Mouse (Mus musculus) left cerebral cortex, adult 9 months (tissue): ENCODE results near the gene Gdpgp1.
A peak's percentile ranks its signal among the peaks of the same experiment; 100 is the strongest.

Source experiments
- DNase-seq, 2 experiments: peaks; one replicate each; pipeline ENCODE4 v3.0.0; 2022; ENCODE audit warnings: low spot score in 2 of 2

The Gdpgp1 gene

DNA sequence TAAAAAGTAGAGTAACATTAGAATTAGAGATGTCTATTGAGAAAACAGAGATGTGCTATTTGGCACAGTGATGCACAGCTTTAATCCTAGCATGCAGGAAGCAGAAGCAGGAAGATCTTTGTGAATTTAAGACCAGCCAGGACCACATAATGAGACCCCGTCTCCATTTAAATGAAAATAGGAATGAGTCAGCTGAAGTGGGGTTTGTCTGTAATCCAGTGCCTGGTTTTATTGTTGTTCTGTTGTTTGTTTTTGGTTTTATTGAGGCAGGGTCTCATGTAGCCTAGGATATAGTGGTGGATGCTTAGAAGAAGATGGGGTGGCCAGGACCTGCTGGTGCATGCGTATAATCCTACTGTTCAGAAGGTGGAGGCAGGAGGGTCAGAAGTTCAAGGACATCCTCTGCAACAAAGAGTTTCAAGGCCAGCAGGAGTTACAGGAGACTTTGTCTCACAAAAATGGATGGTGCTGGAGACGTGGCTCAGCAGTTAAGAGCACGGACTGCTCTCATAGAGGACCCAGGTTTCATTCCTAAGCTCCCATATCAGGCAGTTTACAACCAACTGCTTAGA, 11.4 kb upstream of the Gdpgp1 start:
- no peak for DNase-seq

DNA sequence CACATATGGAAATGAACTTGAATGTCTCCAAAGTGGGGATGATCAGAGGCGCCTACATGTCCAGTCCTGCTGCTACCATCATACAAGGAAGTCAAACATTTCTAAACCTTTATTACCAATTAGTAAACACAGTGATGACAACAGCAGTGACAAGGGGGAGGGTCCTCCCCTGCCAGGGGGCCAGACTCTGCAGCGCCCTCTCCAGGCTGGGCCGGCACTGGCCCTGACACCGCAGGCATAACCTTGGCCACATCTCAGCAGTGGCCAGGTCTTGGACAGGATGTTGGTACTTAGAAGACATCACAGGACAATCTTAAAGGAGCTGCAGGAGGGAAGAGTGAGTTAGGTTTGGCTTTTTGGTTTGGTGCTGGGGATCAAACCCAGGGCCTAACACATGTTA, 5.6 kb upstream of the Gdpgp1 start:
- no peak for DNase-seq

DNA sequence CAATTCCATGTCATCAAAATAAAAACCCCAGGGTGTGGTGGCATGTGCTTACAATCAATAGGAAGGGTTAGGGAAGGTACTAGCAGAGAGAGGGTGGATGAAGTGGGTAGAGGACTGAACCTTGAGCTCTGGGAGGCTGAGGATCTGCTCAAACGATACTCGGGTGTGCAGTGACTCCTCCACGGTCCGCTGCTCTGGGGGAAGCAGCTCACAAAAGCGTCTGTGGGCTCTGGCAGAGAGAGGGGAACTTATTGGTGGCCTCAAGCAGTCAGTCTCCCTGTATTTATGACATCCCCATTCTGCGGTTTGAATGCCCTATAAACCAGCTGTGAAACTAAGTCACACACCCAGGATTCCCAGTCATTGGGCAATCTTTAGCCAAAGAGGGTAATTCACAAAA, 2.5 kb upstream of the Gdpgp1 start:
- DNase-seq: no peak

DNA sequence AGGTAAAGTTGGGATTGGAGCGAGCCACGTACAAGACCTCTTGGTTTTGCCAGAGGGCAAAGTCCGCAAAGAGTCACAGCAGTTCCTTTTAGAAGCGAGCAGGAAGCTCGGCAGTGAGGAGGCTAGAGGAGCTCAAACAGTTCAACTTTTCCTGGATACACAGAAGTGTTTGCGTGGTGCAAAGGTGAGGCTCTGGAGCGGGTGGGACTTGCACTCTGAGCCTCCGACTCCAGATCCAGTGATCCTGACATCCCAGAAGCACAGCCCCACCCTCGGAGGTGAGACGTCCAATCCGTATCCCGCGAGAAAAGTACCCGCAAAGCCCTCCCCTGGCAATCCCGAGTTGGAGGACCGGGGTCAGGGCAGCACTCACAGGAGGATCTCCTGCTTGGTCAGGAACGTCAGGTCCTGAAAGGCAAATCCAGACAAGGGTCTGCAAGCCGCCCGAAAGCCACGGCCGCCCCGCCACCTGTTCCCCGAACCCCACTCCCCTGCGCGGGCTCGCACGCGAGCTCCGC, 635 bp upstream of the Gdpgp1 start:
- peak in 1 of 2 experiments; percentile 19 for DNase-seq

DNA sequence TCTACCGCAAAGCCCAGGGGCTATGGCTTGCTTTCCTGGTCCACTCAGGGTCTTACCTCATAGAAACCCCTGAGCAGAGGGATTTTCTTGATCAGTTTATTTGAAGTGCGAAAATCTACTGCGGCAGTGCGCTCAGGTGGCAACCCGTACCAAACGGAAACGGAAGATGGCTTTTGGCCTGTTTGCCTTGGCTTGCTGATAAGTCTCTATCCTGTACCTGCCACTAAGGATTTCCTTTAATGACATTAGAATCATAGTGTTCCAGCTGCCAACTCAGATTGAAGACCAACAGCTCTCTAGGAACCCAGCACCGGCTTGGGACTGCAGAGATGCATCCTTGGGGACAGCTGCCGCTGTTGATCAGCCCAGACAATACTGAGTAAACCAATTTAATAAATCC, 1.1 kb downstream of the Gdpgp1 start:
- DNase-seq: no peak

DNA sequence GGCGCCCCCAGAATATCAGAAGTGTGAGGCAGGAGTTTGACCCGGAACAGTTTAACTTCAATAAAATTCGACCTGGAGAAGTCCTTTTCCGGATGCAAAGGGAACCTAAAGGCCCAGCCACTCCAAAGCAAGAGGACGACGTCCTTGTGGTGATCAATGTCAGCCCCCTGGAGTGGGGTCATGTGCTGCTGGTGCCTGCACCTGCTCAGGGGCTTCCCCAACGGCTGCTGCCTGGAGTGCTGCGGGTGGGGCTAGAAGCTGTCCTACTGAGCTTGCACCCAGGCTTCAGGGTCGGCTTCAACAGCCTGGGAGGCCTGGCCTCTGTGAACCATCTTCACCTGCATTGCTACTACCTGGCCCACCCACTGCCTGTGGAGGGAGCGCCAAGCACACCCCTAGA, 5.9 kb downstream of the Gdpgp1 start:
- no peak for DNase-seq

DNA sequence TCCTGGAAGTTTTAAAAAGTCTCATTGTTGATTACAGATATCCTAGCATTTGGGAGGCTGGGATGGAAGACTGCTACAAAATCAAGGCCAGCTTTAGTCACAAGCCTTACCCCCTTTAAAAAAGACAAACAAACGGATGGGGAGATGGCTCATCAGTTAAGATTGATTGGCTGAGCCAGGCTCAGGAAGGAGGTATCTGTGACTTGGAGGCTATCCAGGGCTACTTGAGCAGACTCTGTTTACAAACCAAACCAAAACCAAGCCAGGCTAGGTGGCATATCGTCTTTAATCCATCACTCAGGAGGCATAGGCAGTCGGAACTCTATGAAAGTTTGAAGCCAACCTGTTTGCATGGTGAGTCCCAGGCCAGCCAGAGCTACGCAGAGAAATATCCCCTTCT, 9.0 kb downstream of the Gdpgp1 start:
- no peak for DNase-seq

DNA sequence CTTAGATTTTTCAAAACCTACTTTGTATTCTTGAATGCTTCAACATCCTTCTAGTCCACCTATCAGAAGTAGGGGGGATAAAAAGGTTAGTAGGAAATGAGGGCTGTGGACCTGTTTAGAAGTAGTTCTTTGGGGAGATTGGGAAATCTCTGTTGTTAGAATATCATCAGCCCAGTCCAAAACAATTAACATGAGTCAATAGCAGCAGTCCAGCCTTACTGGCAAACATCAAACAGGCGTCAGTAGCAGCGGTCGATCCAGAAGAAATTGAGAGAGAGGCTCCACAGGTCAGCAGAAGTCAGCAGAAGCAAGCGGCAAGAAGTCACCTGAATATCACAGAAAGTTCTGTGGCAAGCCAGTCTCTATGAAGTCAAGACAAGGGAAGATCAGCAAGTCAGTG, 12.2 kb downstream of the Gdpgp1 start:
- no peak for DNase-seq

DNA sequence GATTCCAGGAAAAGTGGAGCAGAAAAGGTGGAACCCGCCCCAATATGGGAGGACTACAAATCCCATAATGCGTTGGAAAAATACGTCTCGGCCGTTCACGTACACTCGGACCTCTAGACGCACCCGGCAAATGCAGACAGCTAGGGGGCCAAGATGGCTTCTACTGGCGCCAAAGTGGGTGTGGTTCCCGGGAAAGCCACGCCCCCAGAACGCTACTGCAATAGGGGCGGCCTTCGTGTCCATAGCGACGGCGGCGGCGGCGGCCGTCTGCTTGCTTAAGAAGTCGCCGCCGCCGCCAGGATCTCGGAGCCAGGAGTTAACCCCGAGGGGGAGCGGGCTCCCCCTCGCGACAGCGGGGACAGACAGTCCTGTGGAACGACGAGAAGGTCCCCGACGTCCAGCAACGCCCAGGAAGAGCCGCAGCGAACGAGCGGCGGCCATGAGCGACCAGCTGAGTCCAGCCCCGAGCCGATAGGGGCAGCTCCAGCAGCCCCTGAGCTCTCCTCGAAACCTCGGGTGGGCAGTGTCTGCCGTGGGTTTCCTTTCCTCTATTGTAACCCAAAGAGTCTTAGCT, 13.6 kb downstream of the Gdpgp1 start, which contains the start of gene Ttll13:
TSS of gene Ttll13 (plus strand) at position 229 of the 574 bp plus-strand sequence.
- peak; percentile 92 to 97 for DNase-seq

DNA sequence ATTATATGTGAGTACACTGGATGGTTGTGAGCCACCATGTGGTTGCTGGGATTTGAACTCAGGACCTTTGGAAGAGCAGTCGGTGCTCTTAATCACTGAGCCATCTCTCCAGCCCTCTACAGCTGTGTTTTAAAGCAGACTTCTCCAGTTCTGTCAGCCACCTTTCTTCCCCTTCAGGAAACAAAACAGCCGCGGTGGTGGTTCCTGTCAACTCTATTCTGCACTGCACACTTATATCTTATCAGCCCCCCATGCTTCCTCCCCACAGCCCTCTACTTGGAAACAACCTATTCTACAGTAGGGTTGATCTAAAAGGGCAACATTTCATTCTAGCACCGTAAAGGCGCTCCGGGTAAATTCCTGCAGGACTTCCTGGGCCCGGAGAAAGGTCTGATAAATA, 14.2 kb downstream of the Gdpgp1 start:
- DNase-seq: no peak

DNA sequence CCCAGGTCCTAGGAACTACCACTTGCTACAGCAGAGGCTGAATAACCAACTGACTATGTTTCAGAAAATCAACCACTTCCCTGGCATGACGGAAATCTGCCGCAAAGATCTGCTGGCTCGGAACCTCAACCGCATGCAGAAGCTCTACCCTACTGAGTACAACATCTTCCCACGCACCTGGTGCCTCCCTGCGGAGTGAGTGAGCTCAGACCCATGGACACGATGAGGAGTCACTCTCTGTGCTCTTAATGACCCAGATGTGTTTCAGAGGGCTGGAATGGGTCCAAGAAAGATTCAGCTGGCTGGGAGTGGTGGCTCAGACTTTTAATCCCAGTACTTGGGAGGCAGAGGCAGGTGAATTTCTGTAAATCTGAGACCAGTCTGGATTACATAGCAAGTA, 19.8 kb downstream of the Gdpgp1 start:
- DNase-seq: no peak

DNA sequence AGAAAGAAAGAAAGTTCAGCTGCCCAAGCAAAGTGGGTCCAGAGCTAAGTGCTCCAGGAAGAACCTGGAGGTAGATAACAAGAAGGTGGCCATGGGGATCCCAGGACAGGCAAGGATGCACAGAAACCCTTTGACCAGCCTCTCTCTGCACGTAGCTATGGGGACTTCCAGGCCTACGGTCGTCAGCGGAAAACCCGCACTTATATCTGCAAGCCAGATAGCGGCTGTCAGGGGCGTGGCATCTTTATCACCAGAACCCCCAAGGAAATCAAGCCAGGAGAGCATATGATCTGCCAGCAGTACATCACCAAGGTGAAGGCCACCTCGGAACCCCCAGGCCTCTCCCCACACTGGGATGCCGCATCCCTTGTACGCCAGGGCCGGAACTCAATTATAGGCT, 20.2 kb downstream of the Gdpgp1 start:
- DNase-seq: no peak

DNA sequence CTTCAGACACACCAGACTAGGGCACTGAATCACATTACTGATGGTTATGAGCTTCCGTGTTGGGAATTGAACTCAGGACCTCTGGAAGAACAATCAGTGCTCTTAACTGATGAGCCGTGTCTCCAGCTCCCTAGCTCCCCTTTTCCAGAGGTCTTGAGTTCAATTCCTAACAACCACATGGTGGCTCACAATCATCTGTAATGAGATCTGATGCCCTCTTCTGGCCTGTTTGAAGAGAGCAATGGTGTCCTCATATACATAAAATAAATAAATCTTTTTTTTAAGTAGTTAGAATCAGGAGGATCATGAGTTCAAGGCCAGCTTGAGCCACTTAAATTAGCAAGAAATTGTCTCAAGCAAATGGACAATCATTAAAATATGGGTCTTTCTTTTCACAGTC, 23.3 kb downstream of the Gdpgp1 start:
- no peak for DNase-seq

DNA sequence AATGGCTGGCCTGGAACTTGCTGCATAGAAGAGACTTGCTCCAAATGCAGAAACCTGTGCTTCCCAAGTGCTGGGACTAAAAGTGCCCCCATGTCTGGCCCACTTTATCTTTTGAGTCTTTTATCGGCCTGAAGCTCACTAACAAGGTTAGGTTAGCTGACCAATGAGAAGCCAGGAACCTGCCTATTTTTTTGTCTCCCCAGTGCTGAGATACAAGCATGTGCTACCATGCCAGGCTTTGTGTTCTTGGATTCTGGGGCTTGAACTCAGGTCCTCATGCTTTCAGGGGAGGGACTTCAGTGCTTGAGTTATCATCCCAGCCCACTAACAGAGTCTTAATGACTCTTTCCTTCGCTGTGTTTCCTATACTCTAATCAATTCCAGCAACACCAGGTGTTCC, 25.0 kb downstream of the Gdpgp1 start:
- no peak for DNase-seq

DNA sequence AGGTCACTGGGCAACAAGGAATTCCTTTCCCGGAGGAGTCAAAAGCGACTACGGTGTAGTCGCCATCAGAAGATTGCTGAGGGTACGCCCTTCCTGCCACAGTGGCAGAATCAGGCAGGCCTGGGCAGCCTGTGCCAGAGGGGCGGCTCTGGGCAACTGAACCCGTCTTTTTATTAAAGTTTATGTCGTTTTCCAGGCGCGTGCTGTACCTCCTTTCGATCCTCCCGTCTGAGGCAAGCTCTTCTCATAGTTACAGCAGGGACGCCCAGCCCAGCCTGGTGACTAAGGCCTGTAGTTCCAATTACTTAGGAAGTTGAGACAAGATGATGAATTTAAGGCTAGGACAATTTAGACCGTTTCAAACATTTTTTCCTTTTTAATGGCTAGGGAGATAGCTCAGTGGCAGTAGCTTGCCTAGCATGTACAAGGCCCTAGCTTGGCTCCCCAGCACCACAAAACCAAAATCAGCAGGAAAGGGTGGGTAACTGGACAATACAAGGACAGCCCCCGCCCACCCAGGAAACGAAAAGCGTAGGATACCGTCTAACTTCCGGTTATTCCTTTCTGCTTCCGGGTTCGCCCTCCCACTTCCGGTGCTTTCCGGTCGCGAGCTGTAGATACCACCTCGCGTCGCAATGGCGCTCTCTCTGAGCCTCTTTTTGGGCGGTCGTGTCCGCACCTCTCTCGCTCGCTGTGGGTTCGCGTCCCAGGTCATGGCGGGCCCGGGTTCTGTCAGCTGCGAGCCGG, 28.1 kb downstream of the Gdpgp1 start, which contains the start of gene Ngrn:
TSS of gene Ngrn (plus strand) at position 591 of the 747 bp plus-strand sequence.
- DNase-seq: peak; percentile 47 to 85

DNA sequence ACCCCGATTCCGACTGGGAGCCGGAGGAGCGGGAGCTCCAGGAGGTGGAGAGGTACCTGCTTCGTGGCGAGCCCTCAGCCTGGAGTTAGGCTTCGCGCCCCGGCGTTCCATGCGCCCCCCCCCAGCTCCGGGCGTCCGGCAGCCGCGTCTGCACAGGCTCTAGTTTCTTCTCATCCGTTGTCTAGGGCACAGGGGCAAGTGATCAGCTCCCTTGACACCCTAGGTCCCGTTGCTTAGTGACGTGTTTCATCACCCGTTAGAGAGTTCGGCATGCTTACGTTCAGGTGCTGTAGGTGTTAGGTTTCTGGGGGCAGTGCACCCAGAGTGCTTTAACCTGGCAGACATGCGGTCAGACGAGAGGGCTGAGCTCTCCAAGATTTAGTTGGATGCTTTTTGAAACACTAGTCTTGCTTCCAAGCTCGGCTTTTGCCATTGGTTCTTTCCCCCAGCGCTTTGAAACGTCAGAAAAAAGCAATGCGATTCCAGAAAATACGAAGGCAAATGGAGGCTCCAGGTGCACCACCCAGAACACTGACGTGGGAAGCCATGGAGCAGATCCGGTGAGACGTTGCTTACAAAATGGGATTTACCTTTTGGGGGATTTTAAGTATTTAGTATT, 28.8 kb downstream of the Gdpgp1 start:
- peak in 1 of 2 experiments; percentile 26 for DNase-seq

DNA sequence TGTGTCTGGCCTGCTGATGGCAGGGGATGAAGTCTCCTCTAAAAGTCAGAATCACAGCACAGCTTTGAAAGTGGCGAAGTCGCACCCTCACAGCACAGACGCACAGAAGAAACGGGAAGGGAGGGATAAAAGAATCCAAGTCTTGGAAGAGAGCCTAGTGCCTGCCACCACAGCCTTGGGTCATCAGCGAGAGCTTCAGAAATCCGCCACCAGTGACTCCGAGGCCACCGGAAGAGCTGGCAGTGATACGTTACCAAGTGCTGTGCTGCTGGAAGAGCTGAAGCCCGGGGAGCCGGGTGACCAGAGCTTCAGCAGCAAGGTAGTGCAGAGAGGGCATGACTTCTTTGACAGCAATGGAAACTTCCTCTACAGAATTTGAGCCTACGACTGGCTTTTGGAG, 31.9 kb downstream of the Gdpgp1 start:
- DNase-seq: no peak

DNA sequence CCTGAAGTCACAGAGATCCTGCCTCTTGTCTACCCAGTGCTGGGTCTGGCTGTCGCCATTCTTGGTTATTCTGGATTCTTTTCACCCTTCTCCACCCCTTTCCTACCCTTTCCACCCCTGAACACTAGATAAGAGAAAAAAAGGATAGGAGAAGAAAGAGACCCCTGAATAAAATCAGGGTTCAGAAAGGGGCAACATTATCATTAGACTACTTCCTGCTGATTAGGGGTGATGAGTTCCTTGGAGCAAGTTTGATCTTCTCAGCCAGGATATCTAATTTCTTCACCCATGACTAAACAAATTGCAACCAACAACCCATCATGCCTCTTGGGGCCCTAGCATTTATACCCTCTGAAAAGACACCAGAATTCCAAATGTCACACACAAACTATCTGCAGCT, 35.1 kb downstream of the Gdpgp1 start:
- DNase-seq: no peak

DNA sequence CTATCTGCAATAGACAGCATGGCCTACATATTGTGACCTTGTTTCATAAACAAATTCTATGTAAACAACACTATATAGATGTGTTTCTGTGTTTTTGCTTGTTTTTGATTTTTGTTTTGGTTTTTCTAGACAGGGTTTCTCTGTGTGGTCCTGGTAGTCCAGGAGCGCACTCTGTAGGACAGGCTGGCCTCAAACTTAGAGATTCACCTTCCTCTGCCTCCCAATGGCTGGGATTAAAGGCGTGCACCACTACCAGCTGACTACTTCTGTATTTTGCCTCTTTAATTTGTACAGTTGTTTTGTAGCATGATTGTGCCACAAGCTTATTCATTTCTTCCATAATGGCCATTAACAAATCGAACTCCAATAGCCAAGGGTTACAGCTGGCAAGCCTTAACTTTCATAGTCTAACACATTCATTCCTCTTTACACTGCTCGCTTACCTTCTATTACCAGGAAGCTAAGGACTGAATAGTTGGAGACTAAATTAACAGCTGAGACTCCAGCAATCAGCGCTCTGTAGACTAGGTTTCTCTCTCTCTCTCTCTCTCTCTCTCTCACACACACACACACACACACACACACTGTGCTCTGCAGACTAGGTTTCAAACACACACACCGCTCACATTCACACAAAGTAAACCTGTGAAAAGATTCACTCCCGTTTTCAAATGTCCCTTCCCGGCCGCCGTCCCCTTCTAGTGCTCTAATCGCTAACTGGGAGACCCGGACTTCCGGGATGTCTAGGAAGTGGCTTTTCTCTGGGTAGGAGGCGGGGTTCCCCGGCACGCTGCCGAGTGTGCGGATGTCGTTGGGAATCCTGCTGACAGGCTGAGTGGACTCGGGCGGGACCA, 36.5 kb downstream of the Gdpgp1 start, which contains the start of gene Vps33b:
TSS of gene Vps33b (plus strand) at position 753 of the 854 bp plus-strand sequence.
- DNase-seq: peak; percentile 84 to 97

DNA sequence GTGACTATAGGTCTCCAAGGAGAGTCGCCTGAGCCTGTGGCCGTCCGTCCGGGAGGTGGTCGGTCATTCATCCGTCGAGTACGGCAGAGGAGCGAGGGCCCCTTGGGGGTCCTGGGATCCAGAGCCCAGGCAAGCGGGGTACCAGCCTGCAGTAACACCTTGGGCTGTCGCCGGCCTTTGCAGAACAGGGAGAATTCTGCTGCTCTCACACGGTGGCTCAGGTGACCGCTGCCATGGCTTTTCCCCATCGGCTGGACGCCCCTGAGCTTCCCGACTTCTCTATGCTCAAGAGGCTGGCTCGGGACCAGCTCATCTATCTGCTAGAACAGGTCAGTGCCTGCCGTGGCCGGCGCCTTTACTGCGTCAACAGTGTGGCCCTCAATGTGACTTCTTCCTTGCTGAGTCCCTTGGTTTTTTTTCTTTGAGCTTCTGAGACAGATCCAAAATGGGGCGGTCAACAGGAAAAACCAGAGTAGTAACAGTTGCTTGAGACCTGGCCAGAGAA, 37.1 kb downstream of the Gdpgp1 start:
- DNase-seq: no peak

DNA sequence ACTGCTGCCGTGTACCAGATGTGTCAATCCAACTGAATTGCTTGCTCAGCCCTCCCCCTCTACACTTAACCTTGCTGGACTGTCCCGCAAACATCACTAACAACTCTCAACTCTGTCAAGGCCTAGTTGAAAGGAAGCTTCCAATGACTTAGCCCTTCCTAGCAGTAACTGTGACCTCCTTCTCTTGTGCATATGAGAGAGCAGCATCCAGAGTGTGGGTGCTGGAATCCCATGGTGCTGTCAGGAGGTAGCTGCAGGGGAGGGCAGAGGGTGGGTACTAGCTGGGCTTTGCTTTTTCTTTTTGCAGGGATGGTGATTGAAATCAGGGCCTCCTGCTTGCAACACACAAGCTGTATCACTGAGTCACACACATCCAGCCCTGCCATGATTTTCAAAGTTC, 40.8 kb downstream of the Gdpgp1 start:
- DNase-seq: no peak
